ENCODE assay signal across 16 mouse cellular contexts in genomic region chr3:86629379-86629778, GRCm38 (mm10).
"Had no signal": no experiment of that assay in that cellular context is flagged by ENCODE, and none has a peak within 500 bp of the region (broad histone marks: within the 10 kb centered on the region; RNA-seq: fewer than 3 reads in every experiment).

No protein-coding gene starts in this region.

- H3K4me2 ChIP-seq: limb, embryonic 13.5 days; liver, embryonic 15.5 days; lung, embryonic 15.5 days; neural tube, embryonic 12.5 days; stomach, embryonic 15.5 days had no signal

- H3K4me3 ChIP-seq: limb, embryonic 13.5 days; liver, embryonic 15.5 days; lung, embryonic 15.5 days; neural tube, embryonic 12.5 days; stomach, embryonic 15.5 days had no signal

- H3K4me1 ChIP-seq: limb, embryonic 13.5 days; lung, embryonic 15.5 days; neural tube, embryonic 12.5 days; stomach, embryonic 15.5 days had no signal

- DNase-seq: kidney, adult 11 months; kidney, adult 9 months; kidney, postnatal 36 days; layer of hippocampus, adult 9-11 months; lung, postnatal 14 days; midbrain, embryonic 14.5 days; retina, postnatal 1 day; right cerebral cortex, postnatal 4 days; thymus, postnatal 36 days had no signal

- H3K36me3 ChIP-seq: limb, embryonic 13.5 days; liver, embryonic 15.5 days; lung, embryonic 15.5 days; neural tube, embryonic 12.5 days; stomach, embryonic 15.5 days had no signal

- H3K27ac ChIP-seq: kidney, postnatal 0 days; limb, embryonic 13.5 days; liver, embryonic 15.5 days; lung, embryonic 15.5 days; macrophage; neural tube, embryonic 12.5 days; stomach, embryonic 15.5 days had no signal

- H3K9me3 ChIP-seq: limb, embryonic 13.5 days; liver, embryonic 15.5 days; lung, embryonic 15.5 days; neural tube, embryonic 12.5 days; stomach, embryonic 15.5 days had no signal

- H3K9ac ChIP-seq: limb, embryonic 13.5 days; liver, embryonic 15.5 days; lung, embryonic 15.5 days; neural tube, embryonic 12.5 days; stomach, embryonic 15.5 days had no signal

- H3K27me3 ChIP-seq: limb, embryonic 13.5 days; liver, embryonic 15.5 days; lung, embryonic 15.5 days; neural tube, embryonic 12.5 days; stomach, embryonic 15.5 days had no signal
